Mouse (Mus musculus) right cerebral cortex, postnatal 25 days (tissue): Measurements from ENCODE around the gene Sec14l1.
A peak's percentile ranks its signal among the peaks of the same experiment; 100 is the strongest.

ENCODE experiments used
- DNase-seq: peaks from one replicate; pipeline ENCODE4 v3.0.0; 2022

Sec14l1 gene

GRCm38 (mm10) chr11:117131450-117131849 is 16.5 kb downstream of the Sec14l1 start:
- no peak for DNase-seq

GRCm38 (mm10) chr11:117134776-117135387 is 19.9 kb downstream of the Sec14l1 start:
- DNase-seq = no peak

GRCm38 (mm10) chr11:117135457-117136290 is 20.7 kb downstream of the Sec14l1 start:
- DNase-seq = no peak

- no peak for DNase-seq
Observed at GRCm38 (mm10) chr11:117136880-117137279, 21.9 kb downstream of the Sec14l1 start.

- no peak for DNase-seq
Observed at GRCm38 (mm10) chr11:117138213-117138761, 23.3 kb downstream of the Sec14l1 start.

GRCm38 (mm10) chr11:117138795-117139463 is 24.0 kb downstream of the Sec14l1 start:
- DNase-seq = no peak

GRCm38 (mm10) chr11:117141376-117142001 is 26.5 kb downstream of the Sec14l1 start:
- DNase-seq = no peak

- DNase-seq = no peak
Observed at GRCm38 (mm10) chr11:117142507-117142906, 27.5 kb downstream of the Sec14l1 start.

GRCm38 (mm10) chr11:117145451-117146117 is 30.6 kb downstream of the Sec14l1 start:
- no peak for DNase-seq

- DNase-seq = no peak
Observed at GRCm38 (mm10) chr11:117146118-117146506, 31.1 kb downstream of the Sec14l1 start.

- DNase-seq = no peak
Observed at GRCm38 (mm10) chr11:117146776-117147536, 32.0 kb downstream of the Sec14l1 start.

GRCm38 (mm10) chr11:117148893-117149685 is 34.1 kb downstream of the Sec14l1 start:
- DNase-seq = no peak

- DNase-seq = no peak
Observed at GRCm38 (mm10) chr11:117150467-117150966, 35.5 kb downstream of the Sec14l1 start.

- no peak for DNase-seq
Observed at GRCm38 (mm10) chr11:117151461-117151860, 36.5 kb downstream of the Sec14l1 start.

- no peak for DNase-seq
Observed at GRCm38 (mm10) chr11:117152541-117152940, 37.6 kb downstream of the Sec14l1 start.

- no peak for DNase-seq
Observed at GRCm38 (mm10) chr11:117153553-117153952, 38.6 kb downstream of the Sec14l1 start.

- DNase-seq = no peak
Observed at GRCm38 (mm10) chr11:117154088-117154815, 39.3 kb downstream of the Sec14l1 start.

GRCm38 (mm10) chr11:117156725-117157124 is 41.8 kb downstream of the Sec14l1 start:
- peak; percentile 54 for DNase-seq

GRCm38 (mm10) chr11:117158343-117158742 is 43.4 kb downstream of the Sec14l1 start:
- DNase-seq = peak; percentile 52
